Mouse (Mus musculus) megakaryocyte, embryonic 14.5 days (primary cell): ENCODE results near the gene Crebzf. TPM values are rescaled to one million over a fixed set of nuclear protein-coding genes. Genes with fewer than 3 reads are reported as not detected.

Experiments
- H3K27me3 ChIP-seq: replicated peaks from 2 replicates; pipeline ENCODE3; 2012; ENCODE audit warnings: inconsistent platforms
- H3K36me3 ChIP-seq: replicated peaks from 2 replicates; pipeline ENCODE3; 2012; ENCODE audit warnings: low read length, inconsistent platforms, mixed read lengths
- H3K4me1 ChIP-seq: 2 replicates; pipeline ENCODE4 v1.6.1; 2012; ENCODE audit warnings: inconsistent platforms
- H3K4me3 ChIP-seq: replicated peaks from 2 replicates; pipeline ENCODE3; 2012; ENCODE audit warnings: moderate library complexity, mild to moderate bottlenecking, inconsistent platforms
- H3K9me3 ChIP-seq: 2 replicates; pipeline ENCODE4 v1.6.1; 2012; ENCODE audit warnings: inconsistent platforms
- FLI1 ChIP-seq: IDR thresholded peaks from 2 replicates; pipeline ENCODE4 v1.6.1; 2012; ENCODE audit warnings: low read length, inconsistent platforms, mixed read lengths
- GATA1 ChIP-seq: IDR thresholded peaks from 3 replicates; pipeline ENCODE4 v1.6.1; 2012; ENCODE audit warnings: mixed read lengths, low read length, inconsistent platforms, borderline replicate concordance
- polyA plus RNA-seq: library from polyadenylated mRNA; stranded (reverse); fragments of >175 nt; gene quantifications from 2 replicates; pipeline ENCODE4 v1.2.3, GENCODE M21; 2012; ENCODE audit warnings: low replicate concordance; ENCODE audit not compliant: insufficient read depth

Crebzf gene
- polyA plus RNA-seq, 1 experiment, result 18.7 TPM

GRCm38 (mm10) chr7:90443101-90444091 lies 867 bp downstream of the Crebzf start:
- TF ChIP-seq FLI1, result no peak
- TF ChIP-seq GATA1, result no peak
- Histone ChIP-seq H3K4me1 (peaks cover 9% of the 10 kb centered on the region; the same call in 1 of the 2 replicates), H3K27me3 (no peaks in the 10 kb centered on the region), H3K36me3 (peaks cover 31% of the 10 kb centered on the region), H3K9me3 (0 out of 2 replicates have a peak, but pooled peaks cover 6% of the 10 kb centered on the region), H3K4me3 (peak overlapping the region; percentile 100)

GRCm38 (mm10) chr7:90444206-90444605 lies 1.7 kb downstream of the Crebzf start:
- Histone ChIP-seq H3K4me3 (peak overlapping the region; percentile 100), H3K4me1 (peaks cover 13% of the 10 kb centered on the region; the same call in 1 of the 2 replicates), H3K9me3 (0 out of 2 replicates have a peak, but pooled peaks cover 6% of the 10 kb centered on the region), H3K36me3 (peaks cover 39% of the 10 kb centered on the region), H3K27me3 (no peaks in the 10 kb centered on the region)
- no peak for TF ChIP-seq FLI1

GRCm38 (mm10) chr7:90456149-90456844 lies 13.8 kb downstream of the Crebzf start:
- no peak for TF ChIP-seq GATA1
- no peak for TF ChIP-seq FLI1
- Histone ChIP-seq H3K36me3 (peaks cover 34% of the 10 kb centered on the region), H3K4me3 (peak overlapping the region; percentile 97), H3K9me3 (no peaks in the 10 kb centered on the region), H3K4me1 (peaks cover 24% of the 10 kb centered on the region), H3K27me3 (peaks cover 5% of the 10 kb centered on the region)

GRCm38 (mm10) chr7:90456845-90457468 lies 14.4 kb downstream of the Crebzf start, which contains the start of gene Tmem126a:
Gene Tmem126a, minus strand, starts transcription at chr7:90457229.
- H3K9me3 ChIP-seq, result no peaks in the 10 kb centered on the region
- peaks cover 24% of the 10 kb centered on the region for H3K4me1 ChIP-seq
- TF ChIP-seq GATA1 (no peak), FLI1 (peak; percentile 87)
- peak within 1 kb of the TSS; percentile 97 for H3K4me3 ChIP-seq
- peaks cover 27% of the 10 kb centered on the region for H3K36me3 ChIP-seq
- H3K27me3 ChIP-seq, result peaks cover 5% of the 10 kb centered on the region

- TF ChIP-seq FLI1 (no peak), GATA1 (no peak)
- Histone ChIP-seq H3K4me1 (peaks cover 24% of the 10 kb centered on the region), H3K4me3 (peak overlapping the region; percentile 97), H3K36me3 (peaks cover 21% of the 10 kb centered on the region), H3K9me3 (no peaks in the 10 kb centered on the region), H3K27me3 (peaks cover 5% of the 10 kb centered on the region)
Observed at GRCm38 (mm10) chr7:90457517-90457916, 15.0 kb downstream of the Crebzf start.

GRCm38 (mm10) chr7:90460330-90460729 lies 17.8 kb downstream of the Crebzf start:
- Histone ChIP-seq H3K4me1 (peaks cover 21% of the 10 kb centered on the region), H3K4me3 (no peak overlapping the region), H3K36me3 (no peaks in the 10 kb centered on the region), H3K27me3 (peaks cover 5% of the 10 kb centered on the region), H3K9me3 (no peaks in the 10 kb centered on the region)
- TF ChIP-seq FLI1 (no peak), GATA1 (no peak)

- no peaks in the 10 kb centered on the region for H3K9me3 ChIP-seq
Observed at GRCm38 (mm10) chr7:90460930-90461329, 18.4 kb downstream of the Crebzf start.

GRCm38 (mm10) chr7:90461441-90461840 lies 18.9 kb downstream of the Crebzf start:
- Histone ChIP-seq H3K36me3 (no peaks in the 10 kb centered on the region), H3K9me3 (no peaks in the 10 kb centered on the region), H3K27me3 (peaks cover 5% of the 10 kb centered on the region), H3K4me1 (peaks cover 13% of the 10 kb centered on the region), H3K4me3 (no peak overlapping the region)
- TF ChIP-seq GATA1, result no peak
- TF ChIP-seq FLI1, result no peak

More at GRCm38 (mm10) chr7:90460930-90461329, 18.4 kb downstream of the Crebzf start:
- peaks cover 18% of the 10 kb centered on the region for H3K4me1 ChIP-seq
- H3K4me3 ChIP-seq, result peak overlapping the region; percentile 56
- TF ChIP-seq GATA1 (no peak), FLI1 (no peak)
- H3K27me3 ChIP-seq, result peaks cover 5% of the 10 kb centered on the region
- no peaks in the 10 kb centered on the region for H3K36me3 ChIP-seq

GRCm38 (mm10) chr7:90473511-90473910 lies 31.0 kb downstream of the Crebzf start:
- H3K4me1 ChIP-seq, result peaks cover 28% of the 10 kb centered on the region
- no peak for TF ChIP-seq FLI1
- TF ChIP-seq GATA1, result no peak
- H3K36me3 ChIP-seq, result peaks cover 40% of the 10 kb centered on the region
- no peaks in the 10 kb centered on the region for H3K27me3 ChIP-seq
- H3K4me3 ChIP-seq, result no peak overlapping the region
- H3K9me3 ChIP-seq, result no peaks in the 10 kb centered on the region
